ENCODE assay signal across 8 mouse cellular contexts in genomic region chr9:70257289-70258101, GRCm38 (mm10). TPM values are rescaled to one million over a fixed set of nuclear protein-coding genes. Genes with fewer than 3 reads are reported as not detected.
DNase-seq lines count a peak whose midpoint lies in the region; ATAC-seq lines count a peak whose summit lies in the region.

No protein-coding gene starts in this region.

- no peak overlapping the region; the same call in 1 of the 2 replicates for H3K4me3 ChIP-seq in forebrain, embryonic 10.5 days
- H3K4me3 ChIP-seq in forebrain, embryonic 11.5 days (ENCODE audit: low read depth, low read length): no peak overlapping the region

- H3K36me3 ChIP-seq in forebrain, embryonic 10.5 days (replicated peaks): no peaks in the 10 kb centered on the region
- no peaks in the 10 kb centered on the region for H3K36me3 ChIP-seq in forebrain, embryonic 11.5 days (ENCODE audit: control insufficient read depth, insufficient read depth, low read length)

- no peak overlapping the region for H3K4me2 ChIP-seq in forebrain, embryonic 11.5 days (ENCODE audit: low read depth, low read length, severe bottlenecking)

- peaks cover 43% of the 10 kb centered on the region for H3K4me1 ChIP-seq in forebrain, embryonic 10.5 days
- H3K4me1 ChIP-seq in forebrain, embryonic 11.5 days (replicated peaks; ENCODE audit: control insufficient read depth, insufficient read depth, low read length): peaks cover 5% of the 10 kb centered on the region; the same call in 1 of the 2 replicates

- H3K9me3 ChIP-seq in forebrain, embryonic 10.5 days: no peaks in the 10 kb centered on the region
- H3K9me3 ChIP-seq in forebrain, embryonic 11.5 days (ENCODE audit: control insufficient read depth, low read length): no peaks in the 10 kb centered on the region

- 51% methylated on average over 13 of the region's 13 CpGs for WGBS in forebrain, embryonic 10.5 days
- WGBS in forebrain, embryonic 11.5 days: 60% methylated on average over 13 of the region's 13 CpGs

- DNase-seq in forebrain, embryonic 10.5 days (ENCODE audit: extremely low spot score, low spot score): no peak
- DNase-seq in forebrain, embryonic 11.5 days (ENCODE audit: low spot score): no peak
- peak; percentile 19 for DNase-seq in T-cell, adult 2 months (ENCODE audit: low spot score)
- peak; percentile 68 for DNase-seq in lung, postnatal 10 days
- peak; percentile 64 for DNase-seq in thymus, postnatal 4 days
- DNase-seq in left cerebral cortex, adult 18-20 months (ENCODE audit: low spot score in 2 of 2): no peak
- DNase-seq in heart, postnatal 4 days: no peak

- no peaks in the 10 kb centered on the region for H3K27me3 ChIP-seq in forebrain, embryonic 10.5 days (ENCODE audit: poor library complexity, severe bottlenecking)
- H3K27me3 ChIP-seq in forebrain, embryonic 11.5 days (ENCODE audit: control insufficient read depth, insufficient read depth, low read length): no peaks in the 10 kb centered on the region

- ATAC-seq in forebrain, embryonic 11.5 days (replicated peaks; ENCODE audit: low FRiP score): no peak
- peak; percentile 44 to 50; a peak in 3 of 4 replicates for ATAC-seq in hematopoietic stem cell, adult 5-6 weeks (replicated peaks in 1 of 2; ENCODE audit: insufficient read depth in 1 of 2, low FRiP score in 2 of 2, low TSS enrichment in 1 of 2, low read depth in 1 of 2, poor library complexity in 2 of 2, severe bottlenecking in 2 of 2)

- 0 out of 2 replicates have a peak overlapping the region, but pooled peaks have one; percentile 26 for H3K27ac ChIP-seq in forebrain, embryonic 10.5 days
- H3K27ac ChIP-seq in forebrain, embryonic 11.5 days (ENCODE audit: low read depth, low read length): no peak overlapping the region

- H3K9ac ChIP-seq in forebrain, embryonic 11.5 days (ENCODE audit: low read length): no peak overlapping the region

RNA-seq across cellular contexts. Expression of gene Myo1e, which starts 50.3 kb away (rescaled TPM):
- 11.4 and 12.5 TPM in 2 replicates for polyA plus RNA-seq in forebrain, embryonic 10.5 days (2016; fragmentation: Nextera tagmentation; extraction: Ambion mirVana)
- 10.5 and 11.1 TPM in 2 replicates for polyA plus RNA-seq in forebrain, embryonic 11.5 days (2014; fragmentation: Nextera tagmentation; extraction: Ambion mirVana)
- 0.69 and 1.8 TPM in 2 replicates for total RNA-seq in hematopoietic stem cell, adult 5-6 weeks (2017)
- 10 to 100 TPM; 12.7 to 12.8 TPM for total RNA-seq in left cerebral cortex, adult 18-20 months (2021)
- total RNA-seq in heart, postnatal 4 days (2021): 10 to 100 TPM; 23.6 to 27.6 TPM

Comparison
In these comparisons a context has a peak if more than half of its experiments do, and no peak if none do; other contexts are left out.
1. DNase-seq: peak in T-cell, adult 2 months (single experiment), lung, postnatal 10 days (single experiment) and thymus, postnatal 4 days (single experiment); none in forebrain, embryonic 10.5 days (single experiment), forebrain, embryonic 11.5 days (single experiment), left cerebral cortex, adult 18-20 months (0 of 2) and heart, postnatal 4 days (single experiment).